Mouse (Mus musculus) subcutaneous adipose tissue, adult 2 months (tissue): Measurements from ENCODE around the gene Pank3. TPM values are rescaled to one million over a fixed set of nuclear protein-coding genes. Genes with fewer than 3 reads are reported as not detected.

Experiments
- polyA plus RNA-seq: library from polyadenylated mRNA; depleted of rRNA; stranded (reverse); fragments of >200 nt; gene quantifications from 2 replicates; pipeline ENCODE4 v1.2.3, GENCODE M21; 2012; ENCODE audit warnings: low replicate concordance; rRNA removed

Pank3 gene
- 27.3 and 60.3 TPM in 2 replicates for polyA plus RNA-seq

DNA sequence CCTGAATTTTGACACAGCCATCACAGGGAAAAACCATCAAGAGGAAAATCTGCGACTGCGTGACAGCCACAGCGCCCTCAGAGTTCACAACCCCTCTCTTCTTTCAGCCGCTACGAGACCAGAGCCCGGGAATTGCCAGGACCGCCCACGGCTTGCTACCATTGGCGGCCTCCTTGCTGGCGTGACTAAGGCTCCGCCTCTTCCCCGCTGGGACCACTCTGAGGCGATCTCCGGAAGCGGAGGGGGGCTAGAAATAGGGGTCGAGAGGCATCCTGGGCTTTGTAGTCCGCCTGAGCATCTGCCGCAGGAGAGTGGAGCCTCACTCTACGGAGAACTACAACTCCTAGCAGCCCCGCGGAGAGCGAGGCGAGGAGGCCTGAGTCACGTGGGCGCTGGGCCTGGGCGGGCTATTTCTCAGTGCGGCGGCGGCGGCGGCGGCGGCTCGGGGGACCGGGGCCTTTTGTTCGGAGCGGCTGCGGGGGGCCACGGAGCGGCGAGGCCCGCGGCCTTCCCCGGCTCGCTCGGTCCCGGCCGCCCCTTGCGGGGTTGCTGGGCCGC lies at the start of gene Pank3:
Gene Pank3 (plus strand): TSS at position 297 of the 558 bp plus-strand sequence.

DNA sequence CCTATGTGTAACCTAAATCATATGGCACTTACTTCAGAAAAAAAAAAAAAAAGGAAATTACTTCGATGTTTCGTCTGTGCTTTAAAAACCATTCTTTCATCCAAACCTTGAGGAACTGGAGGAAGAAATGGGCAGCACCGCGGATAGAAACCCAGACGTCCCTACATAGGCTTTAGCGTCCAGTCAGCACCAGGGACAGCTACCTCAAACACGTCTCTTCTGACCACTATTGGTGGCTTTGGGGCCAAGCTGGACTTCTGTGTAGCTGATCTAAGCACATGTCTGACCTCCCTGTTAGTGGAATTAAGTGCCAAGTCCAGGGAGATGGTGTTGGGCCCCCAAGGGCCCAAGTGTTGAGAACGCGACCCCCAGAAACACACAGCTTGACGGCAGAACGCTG lies 29.6 kb downstream of the Pank3 start, which contains the start of gene Fbll1:
Gene Fbll1 (minus strand): TSS at position 11 of the 400 bp plus-strand sequence.

DNA sequence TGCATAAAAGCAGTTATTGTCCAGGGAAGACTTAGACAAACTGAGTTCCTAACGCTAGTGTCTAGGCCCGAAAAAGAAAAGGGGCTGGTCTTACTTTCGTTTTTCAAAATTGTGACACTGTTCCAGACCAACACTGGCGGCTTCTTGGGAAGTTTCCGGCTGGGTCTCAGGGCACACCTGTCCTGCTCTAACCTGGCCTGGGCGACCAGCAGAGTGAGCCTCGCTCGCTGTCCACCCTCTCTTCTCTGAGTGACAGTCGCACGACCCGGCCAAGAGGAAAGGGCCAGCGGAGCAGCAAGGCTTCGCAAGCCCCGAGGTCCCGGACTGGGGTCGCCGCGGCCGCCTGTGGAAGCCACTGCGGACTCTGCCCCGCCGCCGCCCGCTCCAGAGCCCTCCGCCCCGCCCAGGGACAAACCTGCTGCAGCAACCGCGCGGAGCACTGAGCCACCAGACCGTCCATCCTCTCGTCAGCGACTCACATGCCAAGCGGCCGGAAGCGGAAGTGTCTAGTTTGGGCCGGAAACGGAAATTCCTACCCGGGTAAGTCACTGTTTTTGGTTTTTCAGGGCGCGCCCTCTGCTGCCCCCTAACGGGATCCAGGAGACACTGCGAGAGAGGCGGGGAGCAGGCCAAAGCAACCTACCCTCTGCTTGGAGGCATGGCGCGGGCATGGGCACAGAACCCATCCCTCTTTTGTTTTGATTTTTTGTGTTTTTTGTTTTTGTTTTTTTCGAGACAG lies 64.9 kb downstream of the Pank3 start, which contains the start of gene Rars:
Gene Rars (minus strand): TSS at position 485 of the 739 bp plus-strand sequence.

Other genes starting within 250 kb of the Pank3 start
- 0.23 TPM in 1 of 2 replicates, not detected in the other for gene Fbll1, start 29.4 kb downstream of the Pank3 start, polyA plus RNA-seq
- 19.2 and 27.0 TPM in 2 replicates for gene Rars, start 65.0 kb downstream of the Pank3 start, polyA plus RNA-seq
- 0.39 and 14.6 TPM in 2 replicates for gene Wwc1, start 211.0 kb downstream of the Pank3 start, polyA plus RNA-seq